Mouse (Mus musculus) heart, adult 2 months (tissue): ENCODE results near the gene Fyn. TPM values are rescaled to one million over a fixed set of nuclear protein-coding genes. Genes with fewer than 3 reads are reported as not detected.

Experiments
- DNase-seq, 2 experiments: peaks; one replicate each; pipeline ENCODE4 v3.0.0; 2021
- H3K27ac ChIP-seq: fragments of 200-600 bp; 2 replicates; pipeline ENCODE4 v1.8.1; 2022
- H3K27me3 ChIP-seq: fragments of 200-500 bp; 2 replicates; pipeline ENCODE4 v1.6.1; 2012; ENCODE audit warnings: mild to moderate bottlenecking, low read length, inconsistent platforms, mixed read lengths; ENCODE audit not compliant: control insufficient read depth, insufficient read depth
- H3K36me3 ChIP-seq: fragments of 200-500 bp; 2 replicates; pipeline ENCODE4 v1.6.1; 2012; ENCODE audit warnings: low read length, inconsistent platforms; ENCODE audit not compliant: control insufficient read depth, insufficient read depth
- H3K4me1 ChIP-seq: fragments of 200-500 bp; 2 replicates; pipeline ENCODE4 v1.6.1; 2011; ENCODE audit warnings: low read length; ENCODE audit not compliant: control insufficient read depth, insufficient read depth
- H3K4me3 ChIP-seq: fragments of 200-600 bp; 2 replicates; pipeline ENCODE4 v1.8.1; 2022
- H3K79me2 ChIP-seq: fragments of 200-500 bp; replicated peaks from 2 replicates; pipeline ENCODE4 v1.6.1; 2012; ENCODE audit warnings: mild to moderate bottlenecking, inconsistent platforms, low read length, moderate library complexity, mixed read lengths; ENCODE audit not compliant: control insufficient read depth, insufficient read depth
- H3K9ac ChIP-seq: fragments of 200-500 bp; 2 replicates; pipeline ENCODE4 v1.6.1; 2012; ENCODE audit warnings: low read depth, mild to moderate bottlenecking, control low read depth, inconsistent platforms, low read length, mixed read lengths
- CTCF ChIP-seq: fragments of 200-600 bp; IDR thresholded peaks from 2 replicates; pipeline ENCODE4 v1.8.1; 2022; ENCODE audit warnings: antibody characterized with exemption, mild to moderate bottlenecking, moderate library complexity
- EP300 ChIP-seq: fragments of 200-500 bp; IDR thresholded peaks from 2 replicates; pipeline ENCODE4 v1.6.1; 2011; ENCODE audit warnings: low read depth, low read length, control low read depth; ENCODE audit not compliant: insufficient read depth
- POLR2A ChIP-seq: fragments of 200-500 bp; IDR thresholded peaks from 2 replicates; pipeline ENCODE4 v1.6.1; 2011; ENCODE audit warnings: mild to moderate bottlenecking, low read depth, low read length, control low read depth; ENCODE audit not compliant: insufficient read depth
- WGBS: fragments of 180-500 bp; shearing (Covaris S2); methylation state at CpG from one replicate; pipeline ENCODE4 v1.1.7; 2018; 5-methylcytosine and 5-hydroxymethylcytosine counted together
- intact Hi-C: fragments of 180-260 bp; cut with DNase I; formaldehyde crosslinking; loops from one replicate; pipeline ENCODE4 v1.15.1; 2025
- polyA plus RNA-seq: library from polyadenylated mRNA; depleted of rRNA; stranded (reverse); fragments of >200 nt; gene quantifications from 2 replicates; pipeline ENCODE4 v1.2.3, GENCODE M21; 2012
- total RNA-seq, 2 experiments: library from RNA; stranded (reverse); gene quantifications; 2 replicates each; pipeline ENCODE4 v1.2.3; 2021

Gene Fyn
- total and polyA plus RNA-seq, 3 experiments = 23.2 to 29.7 (median 26.1) TPM

GRCm38 (mm10) chr10:39458766-39459699 is 90.4 kb downstream of the Fyn start:
- no peaks in the 10 kb centered on the region; the same call in 1 of the 2 replicates for H3K36me3 ChIP-seq
- peaks cover 27% of the 10 kb centered on the region for H3K4me1 ChIP-seq
- intact Hi-C loops = no loop called here
- 58% methylated on average over 13 of the region's 13 CpGs for WGBS
- peaks cover 4% of the 10 kb centered on the region for H3K79me2 ChIP-seq
- no peak for TF ChIP-seq CTCF
- no peak for TF ChIP-seq POLR2A
- no peak for TF ChIP-seq EP300
- no peak for DNase-seq
- no peak overlapping the region for H3K27ac ChIP-seq
- H3K4me3 ChIP-seq = no peak overlapping the region
- no peak overlapping the region for H3K9ac ChIP-seq
- H3K27me3 ChIP-seq = no peaks in the 10 kb centered on the region

DNA sequence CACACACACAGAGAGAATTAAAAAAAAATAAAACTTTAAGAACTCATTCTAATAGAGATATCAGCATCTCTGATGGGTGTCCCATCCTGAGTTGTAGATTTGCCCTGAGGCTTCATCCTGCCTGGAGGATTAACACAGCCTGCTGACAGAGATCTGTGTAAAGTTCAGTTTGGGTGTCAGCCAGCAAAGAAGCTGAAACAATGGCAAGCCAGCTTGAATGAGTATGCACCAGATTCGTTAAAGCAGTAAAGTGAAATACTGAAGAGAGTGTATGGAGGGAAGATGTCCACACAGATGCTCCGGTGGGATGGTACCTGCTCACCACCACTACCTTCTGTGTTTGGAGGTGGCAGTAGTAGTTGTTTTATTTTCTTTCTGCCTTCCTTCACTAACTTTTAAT is 92.0 kb downstream of the Fyn start:
- Histone ChIP-seq H3K9ac (no peak overlapping the region), H3K4me1 (peaks cover 27% of the 10 kb centered on the region), H3K27me3 (no peaks in the 10 kb centered on the region), H3K36me3 (no peaks in the 10 kb centered on the region; the same call in 1 of the 2 replicates), H3K79me2 (peaks cover 9% of the 10 kb centered on the region), H3K4me3 (no peak overlapping the region), H3K27ac (no peak overlapping the region)
- intact Hi-C loops = loop anchor here (5.0 kb wide), 1 partner anchor 42 kb away; no protein-coding TSS in a partner anchor
- WGBS = 48% methylated on average over 2 of the region's 2 CpGs
- DNase-seq = no peak
- no peak for TF ChIP-seq EP300
- no peak for TF ChIP-seq CTCF

DNA sequence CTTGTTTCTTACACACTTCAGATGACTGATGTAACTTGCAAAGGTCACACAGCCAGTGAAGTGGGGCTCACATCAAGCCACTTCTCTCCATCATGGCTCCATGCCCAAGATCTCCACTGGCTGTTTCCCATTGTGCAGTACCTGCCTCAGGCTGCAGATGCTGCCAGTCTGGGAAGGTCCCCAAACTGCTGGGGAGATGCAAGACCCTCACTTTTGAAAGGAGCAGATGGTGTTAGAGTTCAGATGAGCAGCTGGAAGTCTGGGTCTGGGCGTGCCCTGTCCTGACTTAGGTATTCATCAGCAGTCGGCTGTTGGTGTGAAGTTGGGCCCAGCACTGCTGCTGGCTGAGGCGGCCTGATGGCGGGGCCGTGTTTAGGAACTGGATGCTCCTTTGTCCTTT is 93.3 kb downstream of the Fyn start:
- peaks cover 25% of the 10 kb centered on the region for H3K4me1 ChIP-seq
- H3K27ac ChIP-seq = peak overlapping the region; percentile 9
- H3K27me3 ChIP-seq = no peaks in the 10 kb centered on the region
- WGBS = 72% methylated on average over 5 of the region's 5 CpGs
- intact Hi-C loops = loop anchor here (5.0 kb wide), 1 partner anchor 40 kb away; no protein-coding TSS in a partner anchor
- no peak overlapping the region for H3K4me3 ChIP-seq
- DNase-seq = no peak
- peaks cover 8% of the 10 kb centered on the region for H3K79me2 ChIP-seq
- TF ChIP-seq EP300 = no peak
- no peak overlapping the region for H3K9ac ChIP-seq
- no peaks in the 10 kb centered on the region for H3K36me3 ChIP-seq

DNA sequence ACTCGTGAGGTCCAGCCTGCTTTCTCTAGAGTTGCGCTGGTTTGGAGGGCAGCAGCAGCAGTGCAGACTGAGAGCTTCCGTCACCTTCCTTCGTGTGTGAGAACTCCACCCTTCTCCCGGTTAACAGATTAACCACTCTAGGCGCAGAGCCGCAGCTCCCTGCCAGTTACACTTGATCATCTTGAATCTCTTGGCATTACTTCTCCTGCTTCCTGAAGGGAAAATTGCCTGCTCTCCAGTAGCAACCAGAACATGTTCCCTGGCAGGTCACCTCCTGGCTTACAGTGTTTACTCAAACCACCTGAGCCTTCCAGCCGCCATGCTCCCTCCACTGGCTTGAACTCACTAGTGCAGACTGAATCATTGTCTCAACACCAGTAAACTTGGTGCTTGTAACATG is 94.1 kb downstream of the Fyn start:
- 25% methylated on average over 8 of the region's 8 CpGs for WGBS
- Histone ChIP-seq H3K36me3 (no peaks in the 10 kb centered on the region), H3K27ac (no peak overlapping the region; the same call in 1 of the 2 replicates), H3K4me3 (no peak overlapping the region), H3K9ac (no peak overlapping the region), H3K27me3 (no peaks in the 10 kb centered on the region), H3K79me2 (peaks cover 8% of the 10 kb centered on the region), H3K4me1 (peaks cover 28% of the 10 kb centered on the region)
- TF ChIP-seq CTCF (peak; percentile 58), POLR2A (no peak), EP300 (0 out of 2 replicates have a peak, but pooled peaks have one; percentile 34)
- no peak for DNase-seq
- intact Hi-C loops = loop anchor here (5.0 kb wide), 1 partner anchor 40 kb away; no protein-coding TSS in a partner anchor

- H3K4me1 ChIP-seq = peaks cover 19% of the 10 kb centered on the region
- H3K27me3 ChIP-seq = no peaks in the 10 kb centered on the region
- DNase-seq = no peak
- H3K9ac ChIP-seq = no peak overlapping the region
- intact Hi-C loops = loop anchor here (5.0 kb wide), 1 partner anchor 38 kb away; no protein-coding TSS in a partner anchor
- no peak overlapping the region for H3K27ac ChIP-seq
- H3K79me2 ChIP-seq = peaks cover 8% of the 10 kb centered on the region
- H3K36me3 ChIP-seq = no peaks in the 10 kb centered on the region
- H3K4me3 ChIP-seq = no peak overlapping the region
- 90% methylated on average over 5 of the region's 5 CpGs for WGBS
- TF ChIP-seq POLR2A = no peak
- no peak for TF ChIP-seq CTCF
Observed at GRCm38 (mm10) chr10:39464383-39464782, 95.7 kb downstream of the Fyn start.

GRCm38 (mm10) chr10:39467317-39467716 is 98.7 kb downstream of the Fyn start:
- intact Hi-C loops = no loop called here
- peak overlapping the region; percentile 16 for H3K27ac ChIP-seq
- WGBS = 39% methylated on average over 6 of the region's 6 CpGs

More at GRCm38 (mm10) chr10:39467317-39467716, 98.7 kb downstream of the Fyn start:
- Histone ChIP-seq H3K4me1 (peaks cover 26% of the 10 kb centered on the region), H3K79me2 (peaks cover 6% of the 10 kb centered on the region; the same call in 1 of the 2 replicates), H3K9ac (no peak overlapping the region), H3K4me3 (no peak overlapping the region), H3K36me3 (no peaks in the 10 kb centered on the region), H3K27me3 (no peaks in the 10 kb centered on the region)
- TF ChIP-seq POLR2A (no peak), CTCF (no peak), EP300 (no peak)
- peak; percentile 77 to 78 for DNase-seq
